Mouse (Mus musculus): Measurements from ENCODE around the gene Ptov1.

Gene Ptov1

DNA sequence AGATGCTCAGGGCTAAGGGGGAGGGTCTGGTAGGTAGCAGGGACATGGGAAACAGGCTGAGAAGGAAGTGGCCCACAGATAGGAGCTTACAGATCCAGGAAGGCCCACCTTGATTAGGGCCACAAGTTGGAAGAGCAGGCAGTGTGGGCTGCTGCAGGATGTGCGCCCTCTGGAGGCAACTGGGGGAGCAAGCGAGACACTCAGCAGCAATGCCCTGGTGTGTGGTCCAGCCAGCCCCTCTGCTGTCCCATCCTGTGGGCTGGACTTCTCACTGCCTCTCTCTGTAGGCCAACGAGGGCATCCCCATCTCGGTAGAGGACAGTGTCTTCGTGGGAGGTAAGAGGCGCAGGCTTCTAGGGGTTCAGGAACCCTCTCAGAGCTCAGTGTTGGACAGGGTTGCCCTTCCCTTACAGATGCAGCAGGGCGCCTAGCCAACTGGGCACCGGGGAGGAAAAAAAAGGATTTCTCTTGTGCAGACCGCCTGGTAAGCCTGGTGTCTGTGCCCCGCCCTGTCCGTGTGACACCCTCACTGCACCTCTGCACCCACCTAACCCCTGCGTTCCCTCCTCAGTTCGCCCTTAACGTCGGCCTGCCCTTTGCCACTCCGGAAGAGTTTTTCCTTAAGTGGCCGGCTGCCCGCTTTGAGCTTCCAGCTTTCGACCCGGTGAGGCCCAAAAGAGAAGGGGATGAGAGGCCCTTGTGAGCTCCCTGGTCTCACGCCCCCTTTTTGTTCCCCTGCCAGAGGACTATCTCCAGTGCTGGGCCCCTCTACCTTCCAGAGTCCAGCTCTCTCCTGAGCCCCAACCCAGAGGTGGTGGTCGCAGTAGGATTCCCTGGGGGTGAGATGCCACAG, 8.8 kb downstream of the Ptov1 start:
- in situ Hi-C loops (cut with MboI, MseI) = no loop called here

DNA sequence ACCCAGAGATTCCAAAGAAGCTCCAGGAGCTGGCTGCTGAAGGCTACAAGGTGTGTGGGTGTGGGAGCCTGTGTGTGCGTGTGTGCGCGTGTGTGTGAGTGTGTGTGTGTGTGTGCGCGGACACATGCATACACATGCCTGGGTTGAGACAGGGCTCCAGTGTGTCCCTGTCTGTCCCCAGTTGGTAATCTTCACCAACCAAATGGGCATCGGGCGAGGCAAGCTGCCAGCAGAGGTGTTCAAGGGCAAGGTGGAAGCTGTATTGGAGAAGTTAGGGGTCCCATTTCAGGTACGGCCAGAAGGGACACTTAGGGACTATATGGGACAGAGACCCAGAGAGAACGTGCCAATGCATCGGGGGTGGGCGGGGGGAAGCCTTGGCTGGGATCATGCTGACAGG, 9.7 kb downstream of the Ptov1 start:
- in situ Hi-C loops (cut with MboI, MseI) = no loop called here

DNA sequence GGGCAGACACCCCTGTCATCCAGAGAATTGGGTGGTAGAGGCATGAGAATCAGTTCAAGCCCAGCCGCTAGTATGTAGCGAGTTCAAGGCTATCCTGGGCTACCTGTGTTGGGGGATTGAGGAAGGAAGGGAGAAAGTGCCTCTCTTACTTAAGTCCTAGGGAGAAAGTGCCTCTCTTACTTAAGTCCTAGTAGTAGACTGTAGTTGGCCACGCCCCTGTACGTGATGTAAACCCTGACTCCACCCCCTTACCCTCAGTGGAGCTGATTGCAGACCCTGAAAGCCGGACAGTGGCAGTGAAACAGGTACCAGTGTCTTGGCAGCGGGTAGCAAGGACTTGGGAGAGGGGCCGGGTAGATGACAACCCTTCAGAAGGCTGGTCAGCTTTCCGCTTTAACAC, 11.7 kb downstream of the Ptov1 start:
- in situ Hi-C loops (cut with MboI, MseI) = no loop called here

DNA sequence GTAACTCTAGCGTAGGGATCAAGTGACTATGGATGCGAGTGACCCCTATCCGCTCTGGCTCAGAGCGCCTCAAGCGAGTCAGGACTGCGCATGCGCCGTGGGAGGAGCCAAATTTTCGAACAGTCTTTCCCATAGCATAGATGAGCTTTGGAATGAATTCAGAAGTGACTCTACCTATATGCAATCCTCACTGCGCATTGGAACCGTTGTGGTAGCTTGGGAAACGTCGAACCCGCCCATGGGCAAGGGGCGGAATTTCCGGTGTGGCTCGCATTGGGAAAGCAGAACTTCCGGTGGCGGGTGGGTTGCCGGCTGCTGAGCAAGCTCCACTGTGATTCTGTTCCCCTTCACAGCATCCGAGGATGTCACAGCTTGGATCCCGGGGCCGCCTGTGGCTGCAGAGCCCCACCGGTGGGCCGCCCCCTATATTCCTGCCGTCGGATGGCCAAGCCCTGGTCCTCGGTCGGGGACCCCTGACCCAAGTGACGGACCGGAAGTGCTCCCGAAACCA, 12.5 kb downstream of the Ptov1 start, which contains the start of gene Pnkp:
TSS of gene Pnkp (plus strand) at position 98 of the 511 bp plus-strand sequence.
- in situ Hi-C loops (cut with MboI, MseI) = no loop called here

DNA sequence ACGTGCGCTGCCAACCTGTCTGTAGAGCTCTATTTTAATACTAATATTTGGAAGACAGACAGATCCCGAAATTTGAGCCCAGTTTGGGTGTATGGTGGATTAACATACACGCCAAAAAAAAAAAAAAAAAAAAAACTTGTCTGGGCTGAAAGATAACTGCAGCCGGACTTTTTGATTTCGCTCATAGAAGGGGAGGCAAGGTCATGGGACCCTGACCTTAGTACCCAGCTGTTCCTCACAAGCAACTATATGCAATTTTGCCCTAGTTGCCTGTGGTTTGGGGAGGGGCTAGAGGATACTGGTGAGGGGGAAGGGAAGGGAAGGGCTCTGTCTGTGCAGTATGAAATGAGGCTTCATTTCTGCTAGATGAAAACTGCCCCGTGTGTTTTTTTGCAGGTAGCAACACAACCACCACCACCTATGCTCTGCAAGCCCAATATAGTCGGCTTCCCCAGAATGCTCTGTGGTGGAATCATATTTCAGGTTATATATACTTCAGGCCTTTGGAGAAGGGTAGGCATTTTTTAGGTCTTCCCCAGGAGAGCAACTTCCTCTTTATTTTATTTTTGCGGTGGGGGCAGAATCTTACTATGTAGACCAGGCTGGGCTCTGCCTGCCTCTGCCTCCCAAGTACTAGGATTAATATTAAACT, 13.2 kb downstream of the Ptov1 start:
- in situ Hi-C loops (cut with MboI, MseI) = no loop called here

DNA sequence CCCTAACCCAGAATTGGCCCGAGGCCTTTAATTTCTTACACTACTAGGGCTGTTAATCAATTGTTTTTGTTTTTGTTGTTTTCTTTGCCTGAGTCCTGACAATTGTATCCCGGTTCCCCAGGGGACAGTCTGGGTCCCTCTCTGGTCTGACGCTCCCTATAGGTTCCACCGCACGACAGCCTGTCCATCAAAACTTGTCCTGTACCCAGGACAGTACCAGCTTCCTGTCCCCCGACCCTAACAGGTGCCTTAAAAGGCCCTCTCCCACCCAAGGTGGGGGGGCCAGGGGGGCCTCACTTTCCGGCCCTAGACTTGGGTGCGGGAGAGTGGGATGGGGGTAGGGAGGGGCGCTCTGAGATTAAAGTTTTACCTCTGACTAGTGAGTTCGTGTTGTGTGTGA, 14.6 kb downstream of the Ptov1 start:
- in situ Hi-C loops (cut with MboI, MseI) = no loop called here

DNA sequence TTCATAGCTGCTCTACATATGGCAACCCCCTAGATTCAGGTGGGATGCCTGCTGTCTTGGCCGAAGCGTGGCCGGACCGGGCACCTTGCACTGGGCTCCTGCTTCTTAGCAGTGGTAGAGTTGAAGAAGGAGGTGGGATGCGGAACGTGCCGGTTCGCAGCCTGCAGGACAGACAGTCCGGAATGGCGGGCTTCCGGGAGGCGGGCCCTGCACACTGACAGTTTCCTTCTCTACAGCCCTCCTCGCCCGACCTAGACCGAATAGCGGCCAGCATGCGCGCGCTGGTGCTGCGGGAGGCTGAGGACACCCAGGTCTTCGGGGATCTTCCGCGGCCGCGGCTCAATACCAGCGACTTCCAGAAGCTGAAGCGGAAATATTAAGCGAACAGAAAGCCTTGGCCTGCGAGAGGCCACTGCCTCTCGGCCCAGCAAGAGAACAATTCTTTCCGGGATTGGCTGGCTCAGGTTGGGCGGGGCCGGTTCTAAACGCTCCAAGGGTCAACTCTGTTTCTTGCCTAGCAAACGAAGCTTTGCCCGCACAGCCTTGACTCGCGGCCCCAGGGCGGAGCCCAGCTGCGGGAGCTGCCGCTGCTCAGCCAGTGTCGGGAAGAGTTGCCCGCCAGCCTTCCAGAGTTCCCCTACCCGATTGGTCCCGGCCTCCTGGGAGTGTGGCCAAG, 15.1 kb downstream of the Ptov1 start:
- in situ Hi-C loops (cut with MboI, MseI) = no loop called here

DNA sequence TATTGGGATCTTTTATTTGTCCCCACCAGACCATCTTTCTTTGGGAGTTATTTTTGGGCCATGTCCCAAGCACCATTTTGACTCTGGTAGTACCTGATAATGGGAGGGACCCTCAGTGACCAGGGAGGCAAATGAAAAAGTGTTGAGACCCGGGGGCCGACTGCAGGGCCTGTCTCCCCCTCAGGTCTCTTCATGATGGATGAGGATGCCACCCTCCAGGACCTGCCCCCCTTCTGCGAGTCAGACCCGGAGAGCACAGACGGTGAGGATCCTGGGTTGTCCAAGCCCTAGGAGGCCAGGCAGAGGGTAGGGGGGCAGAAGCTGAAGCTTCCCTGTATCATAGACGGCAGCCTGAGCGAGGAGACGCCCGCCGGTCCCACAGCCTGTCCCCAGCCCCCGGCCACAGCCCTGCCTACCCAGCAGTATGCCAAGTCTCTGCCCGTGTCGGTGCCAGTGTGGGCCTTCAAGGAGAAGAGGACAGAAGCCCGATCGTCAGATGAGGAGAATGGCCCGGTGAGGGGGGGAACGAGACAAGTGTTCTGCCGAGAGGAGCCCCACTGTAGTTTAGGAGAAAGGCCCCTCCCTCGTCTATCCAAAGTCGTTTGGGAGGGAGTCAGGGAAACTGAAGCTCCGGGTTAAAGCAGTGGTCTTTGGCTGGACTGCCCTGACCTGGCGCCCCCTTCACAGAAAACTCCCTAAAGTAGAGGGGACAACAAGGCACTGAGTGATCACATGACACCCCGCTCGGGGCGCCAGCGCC, 15.8 kb downstream of the Ptov1 start:
- in situ Hi-C loops (cut with MboI, MseI) = no loop called here

DNA sequence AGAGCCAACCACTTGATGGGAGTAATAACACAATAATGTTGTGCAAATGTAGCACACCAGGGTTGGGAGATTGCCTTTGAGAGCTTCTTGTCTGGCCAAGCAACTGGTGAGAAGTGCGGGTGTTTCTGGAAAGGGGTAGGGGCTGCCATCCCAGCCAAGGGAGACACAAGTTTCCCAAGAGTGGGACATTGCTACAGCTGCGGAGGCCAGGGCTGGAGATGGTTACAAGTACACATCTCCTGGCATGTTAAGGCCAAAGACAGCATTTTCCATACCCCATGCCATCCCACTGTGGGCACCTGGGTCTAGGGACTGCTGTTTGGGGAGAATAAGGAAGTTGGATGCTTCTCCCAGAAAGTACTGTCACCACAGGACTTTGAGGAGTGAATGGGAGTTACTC, 16.5 kb downstream of the Ptov1 start:
- in situ Hi-C loops (cut with MboI, MseI) = no loop called here

DNA sequence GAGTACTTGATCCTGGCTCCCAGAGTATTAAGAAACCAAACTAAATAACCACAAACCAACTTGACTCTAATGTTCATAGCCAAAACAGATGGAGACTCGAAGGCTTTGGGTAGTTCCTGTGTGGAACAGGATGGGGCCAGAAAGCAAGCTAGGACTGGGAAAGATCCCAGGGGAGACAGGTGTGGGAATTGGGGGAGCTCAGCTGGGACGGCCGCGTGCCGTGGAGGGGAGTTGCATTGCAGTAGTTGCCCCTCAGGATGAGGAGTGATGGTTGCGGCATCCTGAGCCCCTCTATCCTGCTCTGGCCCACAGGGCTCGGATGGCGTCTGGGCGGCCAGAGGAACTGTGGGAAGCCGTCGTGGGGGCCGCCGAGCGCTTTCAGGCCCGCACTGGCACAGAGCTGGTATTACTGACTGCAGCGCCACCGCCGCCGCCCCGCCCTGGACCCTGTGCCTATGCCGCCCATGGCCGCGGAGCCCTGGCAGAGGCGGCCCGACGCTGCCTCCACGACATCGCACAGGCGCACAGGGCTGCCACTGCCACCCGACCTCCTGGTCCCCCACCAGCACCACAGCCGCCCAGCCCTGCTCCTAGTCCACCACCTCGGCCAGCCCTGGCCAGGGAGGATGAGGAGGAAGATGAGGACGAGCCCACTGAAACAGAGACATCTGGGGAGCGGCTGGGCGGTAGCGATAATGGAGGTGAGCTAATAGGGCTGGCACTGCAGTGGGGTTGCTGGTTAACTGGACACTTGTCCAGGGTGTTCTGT, 17.1 kb downstream of the Ptov1 start:
- in situ Hi-C loops (cut with MboI, MseI) = no loop called here

DNA sequence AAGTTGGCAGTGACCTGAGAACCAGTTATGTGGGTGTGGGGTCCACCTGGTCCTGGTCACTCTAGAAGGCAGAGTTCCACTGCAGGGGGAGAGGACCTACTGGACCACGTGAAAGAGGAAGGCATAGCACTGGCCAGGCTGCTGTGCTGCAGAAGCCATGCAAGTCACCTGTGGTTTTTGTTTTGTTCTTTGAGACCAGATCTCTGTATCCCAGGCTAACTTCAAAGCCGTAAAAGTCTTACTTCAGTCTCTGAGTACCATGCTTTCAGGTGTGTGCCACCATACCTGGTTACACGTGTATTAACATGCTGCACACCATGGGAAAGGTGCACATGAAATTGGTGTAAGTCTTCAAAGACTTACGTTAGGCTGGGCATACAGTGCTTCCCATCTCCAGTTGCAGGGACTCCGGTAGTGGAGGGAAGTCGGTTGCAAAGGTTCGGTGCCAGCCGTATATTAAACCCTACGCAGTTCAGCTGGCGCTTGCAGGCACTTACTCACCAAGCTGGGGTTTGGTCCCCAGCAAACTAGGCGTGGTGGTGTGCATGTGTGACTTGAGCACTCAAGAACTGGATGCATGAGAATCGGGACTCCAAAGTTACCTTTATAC, 17.9 kb downstream of the Ptov1 start:
- in situ Hi-C loops (cut with MboI, MseI) = no loop called here

DNA sequence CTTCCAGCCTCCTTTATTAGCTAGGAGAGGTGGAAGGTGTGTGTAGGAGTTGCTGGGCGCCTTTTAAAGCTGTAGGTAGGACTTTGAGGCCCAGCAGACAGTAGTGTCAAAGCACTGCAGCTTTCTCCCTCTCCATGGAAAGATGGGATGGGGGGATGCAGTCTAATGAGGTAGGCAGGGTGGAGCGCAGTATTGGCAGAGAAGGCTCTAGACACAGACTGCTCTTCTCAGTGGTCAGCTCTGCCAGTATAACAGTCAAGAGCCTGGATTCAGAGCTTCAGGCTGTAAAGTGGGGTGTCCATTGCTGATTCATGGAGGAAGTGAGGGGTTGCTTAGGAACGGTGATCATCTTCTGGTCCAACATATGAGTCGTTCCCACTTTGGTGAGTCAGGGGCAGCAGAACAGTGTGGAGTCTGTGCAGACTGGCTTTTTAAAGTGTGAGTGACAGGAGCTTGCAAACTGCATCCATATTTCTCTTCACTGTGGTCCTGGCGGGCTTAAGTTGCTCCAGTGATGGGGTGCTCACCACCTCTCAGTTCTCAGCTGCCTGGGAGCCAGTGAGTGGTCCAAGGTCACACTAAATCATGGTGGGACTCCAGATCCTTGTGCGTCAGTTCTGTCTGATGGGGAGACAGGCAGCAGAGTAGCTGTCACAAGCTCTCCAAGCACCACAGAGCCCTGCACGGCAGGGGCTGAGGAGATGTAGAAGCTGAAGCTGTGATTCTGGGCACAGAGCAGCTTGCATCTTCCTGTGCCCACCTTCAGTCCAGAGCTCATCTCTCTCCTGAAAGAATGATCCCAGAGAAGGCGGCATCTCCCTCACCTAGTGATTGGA, 18.6 kb downstream of the Ptov1 start:
- in situ Hi-C loops (cut with MboI, MseI) = no loop called here

DNA sequence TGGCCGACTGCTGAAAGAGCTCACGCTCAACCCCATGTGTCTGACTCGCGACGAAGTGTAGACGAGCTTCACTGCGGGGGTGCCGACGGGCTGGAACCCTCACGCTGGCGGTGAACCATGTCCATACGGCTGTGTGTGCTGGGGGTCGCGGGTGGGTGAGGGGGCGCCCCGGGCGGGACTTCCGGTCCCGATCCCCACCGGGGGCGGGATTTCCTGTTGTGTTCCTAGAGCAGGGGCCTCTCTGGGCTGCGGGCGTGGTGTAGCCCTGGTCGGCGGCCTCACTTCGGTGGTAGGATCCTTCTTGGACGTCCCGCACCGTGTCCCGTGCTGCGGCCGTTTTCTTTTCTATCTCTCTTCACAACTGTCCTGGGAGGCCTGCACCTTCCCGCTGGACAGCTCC, 19.4 kb downstream of the Ptov1 start:
- in situ Hi-C loops (cut with MboI, MseI) = no loop called here

DNA sequence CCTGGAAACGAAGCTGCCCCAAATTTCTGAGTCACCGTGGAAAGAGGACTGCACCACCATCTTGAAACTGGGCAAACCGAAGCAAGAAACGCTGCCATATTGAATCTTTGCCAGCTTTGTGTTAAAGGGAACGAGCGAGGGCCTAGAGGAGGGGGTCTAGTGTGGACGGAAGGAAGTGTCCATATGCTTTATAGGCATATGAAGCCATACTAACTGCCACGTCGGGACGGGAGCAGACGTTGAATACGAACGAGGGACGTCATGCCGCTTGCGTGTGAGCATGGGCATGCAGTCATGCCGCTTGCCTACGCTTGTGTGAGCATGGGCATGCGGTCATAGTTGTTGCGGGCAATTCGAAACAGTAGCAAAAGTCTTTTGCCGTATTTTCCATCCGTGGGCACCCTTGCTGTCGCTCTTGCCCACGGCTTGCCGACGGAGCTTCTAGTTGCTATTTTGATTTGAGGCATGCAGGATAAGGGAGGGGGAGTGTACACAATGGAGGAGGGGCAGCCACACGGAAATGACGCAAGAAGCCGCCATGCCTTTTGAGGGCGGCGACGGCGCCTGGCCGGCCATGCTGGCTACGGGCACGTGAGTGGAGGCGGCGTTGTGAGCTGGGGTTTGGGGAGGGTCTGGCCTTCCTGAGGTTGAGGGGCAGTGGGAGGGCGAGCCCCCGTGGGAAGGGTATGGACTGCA, 20.0 kb downstream of the Ptov1 start:
- in situ Hi-C loops (cut with MboI, MseI) = no loop called here

DNA sequence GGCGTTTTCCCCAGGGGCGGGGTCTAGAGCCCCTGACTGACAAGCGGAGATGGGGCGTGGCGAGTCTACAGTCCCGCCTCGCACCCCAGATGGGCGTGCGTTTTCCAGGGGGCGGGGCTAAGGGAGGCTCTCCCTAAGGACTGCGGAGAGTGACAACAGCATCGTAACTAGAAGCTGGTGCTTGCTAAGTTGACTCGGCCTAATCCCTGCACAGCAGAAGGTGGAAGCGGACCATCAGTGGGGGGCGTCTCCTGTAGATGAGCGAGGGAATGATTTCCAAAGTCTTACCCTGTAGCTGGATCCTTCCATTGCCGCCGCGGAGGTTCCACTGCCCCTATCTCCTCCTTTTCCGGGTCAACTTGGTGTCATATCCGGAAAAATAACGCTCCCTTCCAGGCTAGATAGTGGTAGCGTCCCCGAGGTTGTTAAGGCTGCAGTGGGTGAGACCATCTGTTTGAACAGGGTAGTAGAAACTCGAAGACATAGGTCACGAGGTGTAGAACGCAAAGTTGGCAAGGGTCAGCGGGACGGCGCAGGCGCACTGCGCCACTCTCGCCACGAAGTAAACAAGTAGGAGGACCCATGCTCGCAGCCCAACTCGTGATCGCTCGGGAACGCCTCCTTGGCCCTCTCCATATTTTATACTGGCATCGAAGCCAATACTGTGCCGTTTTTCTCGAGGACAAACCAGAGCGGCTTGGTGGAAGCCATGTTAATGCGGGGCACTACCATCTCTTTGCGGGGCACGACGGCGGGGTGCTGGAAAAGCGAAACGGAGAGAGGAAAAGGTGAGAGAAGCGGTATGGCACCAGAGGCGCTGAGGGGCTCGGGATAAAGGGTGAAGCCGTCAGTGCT, 20.8 kb downstream of the Ptov1 start, which contains the start of the genes Akt1s1 and Tbc1d17:
TSS of gene Akt1s1 (plus strand) at position 431 of the 855 bp plus-strand sequence.
TSS of gene Tbc1d17 (minus strand) at position 519 of the 855 bp plus-strand sequence.
- in situ Hi-C loops (cut with MboI, MseI) = no loop called here

DNA sequence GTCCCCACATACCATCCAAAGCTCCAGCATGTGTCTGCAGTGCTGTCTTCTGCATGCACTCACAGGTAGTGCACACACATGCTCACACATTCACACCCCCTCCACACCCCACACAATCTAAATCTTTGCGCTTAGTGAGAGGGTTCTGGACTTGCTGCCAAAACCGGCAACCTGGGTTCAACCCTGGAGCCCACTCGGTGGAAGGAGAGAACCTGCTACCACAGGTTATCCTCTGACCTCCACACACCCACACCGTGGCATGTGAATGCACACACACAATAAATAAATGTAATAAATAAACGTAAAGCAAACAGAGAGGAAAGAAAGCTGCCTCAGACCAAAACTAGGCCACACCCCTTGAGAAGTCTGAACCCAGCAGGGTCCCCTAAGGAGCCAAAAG, 21.8 kb downstream of the Ptov1 start:
- in situ Hi-C loops (cut with MboI, MseI) = no loop called here

DNA sequence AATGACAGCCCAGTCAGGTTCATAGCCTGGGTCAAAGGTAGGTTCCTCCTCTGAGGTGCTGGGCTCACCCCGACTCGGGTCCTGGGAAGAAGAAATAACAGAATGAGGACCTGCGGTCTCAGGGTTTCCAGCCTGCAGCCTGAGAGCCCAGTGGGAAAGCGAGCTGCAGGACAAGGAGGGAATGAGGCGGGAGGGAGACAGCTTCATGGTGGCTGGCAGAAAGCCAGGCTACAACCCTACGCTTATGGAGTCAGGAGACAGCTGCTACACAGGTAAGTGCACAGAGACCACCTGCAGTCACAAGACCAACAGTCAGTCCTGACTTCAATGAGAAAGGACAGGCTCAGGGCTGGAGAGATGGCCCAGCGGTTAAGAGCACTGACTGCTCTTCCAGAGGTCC, 22.8 kb downstream of the Ptov1 start:
- in situ Hi-C loops (cut with MboI, MseI) = no loop called here

DNA sequence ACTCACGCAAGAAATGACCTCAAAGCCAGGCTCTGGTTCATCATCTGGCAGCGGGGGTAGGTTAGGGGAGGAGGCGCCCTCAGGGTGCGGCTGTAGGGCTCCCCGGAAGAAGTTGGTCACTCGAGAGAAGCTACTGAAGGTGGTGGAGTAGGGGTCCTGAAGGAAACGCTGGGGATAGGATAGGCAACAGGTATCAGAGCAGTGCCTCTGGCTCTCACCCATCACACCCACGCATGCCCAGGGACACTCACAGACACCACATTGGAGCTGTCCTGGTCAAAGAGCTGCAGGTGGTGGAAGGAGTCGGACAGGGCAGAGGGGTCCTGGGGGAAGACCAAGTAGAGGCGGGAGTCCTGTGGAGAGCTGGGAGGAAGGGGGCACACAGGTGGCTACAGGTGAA, 24.6 kb downstream of the Ptov1 start:
- in situ Hi-C loops (cut with MboI, MseI) = no loop called here
